9 mouse cellular contexts compared by ENCODE assay signal in the genomic region with DNA sequence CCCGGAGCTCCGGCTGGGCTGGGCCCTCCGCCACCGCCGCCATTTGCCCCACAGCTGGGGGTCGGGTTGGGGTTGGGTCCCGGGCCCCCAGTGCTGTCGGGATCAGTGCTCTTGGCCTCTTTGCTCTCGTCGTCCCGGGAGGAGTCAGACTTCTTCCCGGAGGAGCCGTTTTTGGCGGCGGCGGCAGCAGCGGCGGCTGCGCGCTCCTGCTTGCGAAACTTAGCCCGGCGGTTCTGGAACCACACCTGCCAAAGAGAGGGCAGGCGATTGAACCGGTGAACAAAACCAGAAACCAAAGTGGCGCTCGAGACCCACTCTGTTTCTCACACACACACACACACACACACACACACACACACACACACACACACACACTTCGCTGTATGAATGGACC. TPM values are rescaled to one million over a fixed set of nuclear protein-coding genes. Genes with fewer than 3 reads are reported as not detected.
DNase-seq lines count a peak whose midpoint lies in the region; ATAC-seq and TF ChIP-seq lines count a peak whose summit lies in the region.
"Had no signal": no experiment of that assay in that cellular context is flagged by ENCODE, and none has a peak within 500 bp of the region (broad histone marks: within the 10 kb centered on the region; RNA-seq: fewer than 3 reads in every experiment).

No protein-coding gene starts in this region.

- ATAC-seq in liver, embryonic 13.5 days (ENCODE audit: low read depth) = no peak
- ATAC-seq in stomach, embryonic 16.5 days (ENCODE audit: insufficient read depth, low FRiP score) = no peak
- no peak for ATAC-seq in megakaryocyte progenitor cell, adult 5-6 weeks (replicated peaks; ENCODE audit: poor library complexity)

- intact Hi-C loops in gastrocnemius, adult 2 months (cut with DNase I) = loop anchor here (10.0 kb wide), 1 partner anchor 128 kb away; no protein-coding TSS in a partner anchor
- intact Hi-C loops in gastrocnemius, postnatal 36 days (cut with DNase I) = loop anchor here (10.0 kb wide), 1 partner anchor 508 kb away; the partner anchor contains the start of gene Shisa3

- no peak overlapping the region for H3K9ac ChIP-seq in liver, embryonic 13.5 days
- H3K9ac ChIP-seq in stomach, embryonic 16.5 days (ENCODE audit: low read length) = peak overlapping the region; percentile 35

- no peaks in the 10 kb centered on the region for H3K4me1 ChIP-seq in brown adipose tissue, adult 24 weeks (ENCODE audit: control insufficient read depth, insufficient read depth, insufficient read length, low read length)
- H3K4me1 ChIP-seq in hindbrain, embryonic 10.5 days (replicated peaks) = peaks cover 16% of the 10 kb centered on the region
- peaks cover 4% of the 10 kb centered on the region for H3K4me1 ChIP-seq in liver, embryonic 13.5 days (replicated peaks)
- H3K4me1 ChIP-seq in stomach, embryonic 16.5 days (ENCODE audit: control insufficient read depth, insufficient read depth, low read length) = peaks cover 2% of the 10 kb centered on the region; the same call in 1 of the 2 replicates

- H3K27ac ChIP-seq in gastrocnemius, adult 2 months = no peak overlapping the region
- H3K27ac ChIP-seq in brown adipose tissue, adult 24 weeks (replicated peaks; ENCODE audit: low read depth, low read length) = no peak overlapping the region
- H3K27ac ChIP-seq in hindbrain, embryonic 10.5 days = peak overlapping the region; percentile 85
- H3K27ac ChIP-seq in liver, embryonic 13.5 days = no peak overlapping the region
- H3K27ac ChIP-seq in stomach, embryonic 16.5 days (ENCODE audit: low read length) = peak overlapping the region; percentile 46; the same call in 1 of the 2 replicates

- under 1% methylated on average over 28 of the region's 28 CpGs for WGBS in hindbrain, embryonic 10.5 days
- under 1% methylated on average over 27 of the region's 28 CpGs for WGBS in liver, embryonic 13.5 days (ENCODE audit: insufficient replicate concordance)
- under 1% methylated on average over 28 of the region's 28 CpGs for WGBS in stomach, embryonic 16.5 days

- DNase-seq in gastrocnemius, adult 2 months = peak; percentile 55
- DNase-seq in gastrocnemius, postnatal 36 days = no peak
- DNase-seq in hindbrain, embryonic 10.5 days (ENCODE audit: low spot score) = peak; percentile 67
- DNase-seq in liver, embryonic 13.5 days = no peak
- no peak for DNase-seq in spleen, adult 12 weeks (ENCODE audit: low spot score)

- H3K9me3 ChIP-seq in hindbrain, embryonic 10.5 days = no peaks in the 10 kb centered on the region
- no peaks in the 10 kb centered on the region for H3K9me3 ChIP-seq in liver, embryonic 13.5 days (replicated peaks)
- H3K9me3 ChIP-seq in stomach, embryonic 16.5 days (replicated peaks; ENCODE audit: control insufficient read depth, low read length) = no peaks in the 10 kb centered on the region

- peak overlapping the region; percentile 50 for H3K4me2 ChIP-seq in liver, embryonic 13.5 days
- H3K4me2 ChIP-seq in stomach, embryonic 16.5 days (ENCODE audit: low read depth, low read length) = peak overlapping the region; percentile 46

- peaks cover 100% of the 10 kb centered on the region for H3K27me3 ChIP-seq in hindbrain, embryonic 10.5 days (ENCODE audit: insufficient read depth, poor library complexity, severe bottlenecking)
- peaks cover 97% of the 10 kb centered on the region for H3K27me3 ChIP-seq in liver, embryonic 13.5 days
- peaks cover 86% of the 10 kb centered on the region for H3K27me3 ChIP-seq in stomach, embryonic 16.5 days (ENCODE audit: control insufficient read depth, insufficient read depth, low read length)

- H3K4me3 ChIP-seq in gastrocnemius, adult 2 months = peak overlapping the region; percentile 67
- H3K4me3 ChIP-seq in brown adipose tissue, adult 24 weeks (ENCODE audit: insufficient read depth, low read depth, low read length) = peak overlapping the region; percentile 26
- H3K4me3 ChIP-seq in hindbrain, embryonic 10.5 days = peak overlapping the region; percentile 55
- H3K4me3 ChIP-seq in liver, embryonic 13.5 days (replicated peaks) = peak overlapping the region; percentile 27; the same call in 1 of the 2 replicates
- peak overlapping the region; percentile 39 for H3K4me3 ChIP-seq in stomach, embryonic 16.5 days (replicated peaks; ENCODE audit: low read length)

- no peak for TF ChIP-seq CTCF in gastrocnemius, adult 2 months (IDR thresholded peaks at IDR 0.05)

- H3K36me3 ChIP-seq in hindbrain, embryonic 10.5 days = no peaks in the 10 kb centered on the region
- no peaks in the 10 kb centered on the region for H3K36me3 ChIP-seq in liver, embryonic 13.5 days
- H3K36me3 ChIP-seq in stomach, embryonic 16.5 days (ENCODE audit: control insufficient read depth, insufficient read depth, low read length) = no peaks in the 10 kb centered on the region

RNA-seq across cellular contexts. Expression of gene Phox2b, which starts 2.7 kb away (rescaled TPM):
- not detected for total RNA-seq in gastrocnemius, adult 2 months (2021)
- not detected for total RNA-seq in gastrocnemius, postnatal 36 days (2021)
- not detected in 2 replicates for polyA plus RNA-seq in brown adipose tissue, adult 24 weeks (2012; ENCODE audit: insufficient read depth, insufficient read length, missing spikeins)
- 26.9 and 45.5 TPM in 2 replicates for polyA plus RNA-seq in hindbrain, embryonic 10.5 days (2016; fragmentation: Nextera tagmentation; extraction: Ambion mirVana)
- polyA plus RNA-seq in liver, embryonic 13.5 days (2015; fragmentation: Nextera tagmentation; extraction: Ambion mirVana) = 0.06 and 0.14 TPM in 2 replicates
- 11.9 and 12.5 TPM in 2 replicates for polyA plus RNA-seq in stomach, embryonic 16.5 days (2015; fragmentation: Nextera tagmentation; extraction: Ambion mirVana)
- not detected in 2 replicates for total RNA-seq in megakaryocyte progenitor cell, adult 5-6 weeks (2015)
- not detected in 2 replicates for total RNA-seq in megakaryocyte progenitor cell, adult 5-6 weeks (2017)
- polyA plus RNA-seq: cortical plate, adult 2 months had no signal

Comparison
In these comparisons a context has a peak if more than half of its experiments do, and no peak if none do; other contexts are left out.
1. DNase-seq: peak in gastrocnemius, adult 2 months (single experiment) and hindbrain, embryonic 10.5 days (single experiment); none in gastrocnemius, postnatal 36 days (0 of 2), liver, embryonic 13.5 days (single experiment) and spleen, adult 12 weeks (single experiment).
2. H3K27ac ChIP-seq: peak in hindbrain, embryonic 10.5 days (single experiment) and stomach, embryonic 16.5 days (single experiment); none in gastrocnemius, adult 2 months (single experiment), brown adipose tissue, adult 24 weeks (single experiment) and liver, embryonic 13.5 days (single experiment).
3. RNA of gene Phox2b, which starts 2.7 kb away (polyA plus RNA-seq): 26.9 to 45.5 TPM in hindbrain, embryonic 10.5 days and 11.9 to 12.5 TPM in stomach, embryonic 16.5 days; 0.06 to 0.14 TPM in liver, embryonic 13.5 days and not detected in brown adipose tissue, adult 24 weeks; every median in the first group is over 10 times any median in the second.
4. Peak in every context shown above with its lines, with median percentiles within 50 percentile points of each other: H3K4me3 ChIP-seq.